Mouse (Mus musculus): ENCODE measurements around the gene Anxa6.

The Anxa6 gene

GRCm38 (mm10) chr11:55031211-55031990 lies 1.8 kb downstream of the Anxa6 start:
- in situ Hi-C loops (cut with MboI), result no loop called here

GRCm38 (mm10) chr11:55028509-55028908 lies 4.7 kb downstream of the Anxa6 start:
- in situ Hi-C loops (cut with MboI), result no loop called here

DNA sequence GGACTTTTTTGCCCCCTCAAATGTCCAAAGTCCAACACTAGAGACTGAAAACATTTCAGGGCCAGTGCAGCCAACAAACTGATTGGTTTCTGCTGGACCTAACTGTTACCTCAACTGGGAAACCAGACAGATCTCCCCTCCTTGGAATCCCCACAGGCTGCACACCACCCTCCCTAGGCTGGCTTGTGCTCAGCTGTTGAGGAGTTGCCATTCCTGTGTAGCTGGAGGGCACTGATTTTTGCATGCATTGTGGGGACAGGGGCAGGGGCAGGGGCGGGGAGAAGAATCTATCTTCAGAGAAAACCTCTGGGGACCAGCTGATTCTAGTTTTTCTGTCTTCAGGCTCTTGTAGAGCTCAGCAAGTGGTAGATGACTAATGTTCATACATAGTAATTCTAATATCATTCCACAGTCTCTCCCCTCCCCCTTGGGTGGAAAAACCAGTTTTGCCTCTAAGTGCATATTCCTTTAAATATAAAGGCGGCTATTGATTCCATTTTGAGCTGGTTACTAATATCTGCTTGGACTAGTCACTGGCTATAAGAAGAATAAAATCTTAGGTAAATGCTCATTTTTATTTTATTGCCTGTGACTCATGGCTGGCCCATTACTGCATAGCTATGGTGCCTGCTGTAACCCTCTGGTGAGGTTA lies 5.9 kb downstream of the Anxa6 start:
- in situ Hi-C loops (cut with MboI), result no loop called here

- in situ Hi-C loops (cut with MboI), result no loop called here
Observed at GRCm38 (mm10) chr11:55025896-55026295, 7.3 kb downstream of the Anxa6 start.

GRCm38 (mm10) chr11:55023583-55023982 lies 9.7 kb downstream of the Anxa6 start:
- in situ Hi-C loops (cut with MboI), result no loop called here

GRCm38 (mm10) chr11:55023049-55023564 lies 10.1 kb downstream of the Anxa6 start:
- in situ Hi-C loops (cut with MboI), result no loop called here

DNA sequence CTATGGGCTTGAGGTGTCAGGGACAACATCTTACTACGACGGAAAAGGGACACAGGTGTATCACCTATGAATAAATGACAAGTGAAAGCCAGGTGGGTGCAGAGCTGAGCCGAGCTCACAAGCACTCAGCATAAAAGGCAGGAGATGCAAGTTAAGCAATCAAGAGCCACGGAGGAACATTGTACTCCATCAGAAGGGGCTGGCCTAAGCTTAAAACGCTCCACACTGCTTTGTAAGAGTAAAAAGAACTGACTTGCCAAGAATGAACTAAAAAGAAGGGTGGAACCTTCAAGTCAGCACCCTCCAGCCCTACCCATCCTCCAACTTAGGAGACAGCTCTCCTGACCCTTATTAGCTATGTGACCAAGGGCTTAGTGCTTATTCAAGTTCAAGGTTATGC lies 10.7 kb downstream of the Anxa6 start:
- in situ Hi-C loops (cut with MboI), result no loop called here

DNA sequence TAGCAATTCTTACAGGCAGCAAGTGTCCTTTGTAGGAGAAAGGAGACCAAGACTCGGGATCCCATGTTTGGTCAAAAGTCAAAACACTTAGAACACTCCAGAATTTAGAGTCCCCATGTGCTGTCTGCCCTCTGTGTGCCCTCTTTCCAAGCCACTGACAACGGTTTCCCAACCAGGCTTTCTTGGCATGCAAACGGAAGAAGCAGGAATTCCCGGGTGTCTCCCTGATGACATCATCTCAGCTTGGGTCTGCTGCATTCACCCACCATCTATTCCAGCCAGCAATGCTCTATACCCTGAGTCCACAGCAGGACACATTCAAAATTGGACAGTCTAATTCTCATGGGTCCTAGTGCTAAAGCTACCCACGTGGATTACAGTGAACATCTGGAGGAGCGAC lies 11.4 kb downstream of the Anxa6 start:
- in situ Hi-C loops (cut with MboI), result no loop called here

DNA sequence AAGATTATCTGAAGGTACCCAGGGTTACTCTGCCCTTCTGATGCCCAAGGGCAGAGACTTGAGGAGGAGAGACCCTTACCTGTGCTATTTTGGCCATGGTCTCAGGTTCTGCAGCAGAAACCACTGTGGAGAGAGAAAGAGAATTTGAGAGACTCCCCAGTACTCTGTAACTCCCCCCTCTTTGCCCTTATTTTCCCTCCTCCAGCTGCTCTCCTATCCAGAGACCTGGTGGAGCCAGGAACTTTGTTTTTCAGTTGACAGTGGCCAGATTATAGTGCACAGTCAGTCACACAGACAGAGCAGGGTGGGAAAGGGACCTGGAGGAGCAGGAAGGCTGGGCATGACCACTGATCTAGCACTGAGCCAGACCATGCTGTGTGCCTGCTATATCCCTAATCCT lies 11.8 kb downstream of the Anxa6 start:
- in situ Hi-C loops (cut with MboI), result no loop called here

DNA sequence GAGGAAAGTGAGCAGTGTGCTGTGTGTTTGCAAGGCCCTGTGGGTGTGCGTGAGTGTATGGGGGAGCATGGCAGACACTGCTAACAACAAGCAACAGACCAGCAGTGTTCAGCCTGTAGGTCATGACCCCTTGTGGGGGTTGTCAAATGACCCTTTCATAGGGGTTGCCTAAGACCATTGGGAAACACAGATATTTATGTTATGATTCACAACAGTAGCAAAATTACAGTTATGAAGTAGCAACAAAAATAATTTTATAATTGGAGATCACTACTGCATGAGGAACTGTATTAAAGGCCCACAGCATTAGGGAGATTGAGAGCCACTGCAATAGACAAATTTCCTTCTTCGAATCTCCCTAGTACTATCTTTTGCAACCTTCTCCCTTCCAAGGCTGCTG lies 13.5 kb downstream of the Anxa6 start:
- in situ Hi-C loops (cut with MboI), result no loop called here

- in situ Hi-C loops (cut with MboI), result no loop called here
Observed at GRCm38 (mm10) chr11:55018034-55018433, 15.2 kb downstream of the Anxa6 start.

- in situ Hi-C loops (cut with MboI), result no loop called here
Observed at GRCm38 (mm10) chr11:55017201-55017600, 16.0 kb downstream of the Anxa6 start.

- in situ Hi-C loops (cut with MboI), result no loop called here
Observed at GRCm38 (mm10) chr11:55016758-55017157, 16.5 kb downstream of the Anxa6 start.

- in situ Hi-C loops (cut with MboI), result no loop called here
Observed at GRCm38 (mm10) chr11:55015831-55016241, 17.4 kb downstream of the Anxa6 start.

DNA sequence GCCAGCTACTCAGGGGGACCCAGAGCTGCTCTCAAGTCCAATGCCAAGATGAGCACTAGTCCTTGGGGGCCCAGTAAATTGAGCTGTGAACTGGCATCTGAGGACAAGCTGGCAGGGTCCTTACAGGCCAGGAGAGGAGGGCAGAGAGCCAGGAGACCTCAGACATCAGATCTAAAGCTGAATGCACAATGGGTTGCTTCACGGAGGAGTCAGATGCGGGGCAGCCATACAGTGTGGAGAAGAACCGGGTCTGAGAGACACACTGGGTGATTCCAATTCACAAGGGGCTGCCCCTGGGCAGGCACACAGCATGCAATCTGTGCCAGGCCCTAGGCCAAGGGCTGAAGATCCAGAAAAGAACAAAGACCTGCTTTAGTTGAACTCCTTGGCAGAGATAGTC lies 18.0 kb downstream of the Anxa6 start:
- in situ Hi-C loops (cut with MboI), result no loop called here

GRCm38 (mm10) chr11:55013802-55014201 lies 19.4 kb downstream of the Anxa6 start:
- in situ Hi-C loops (cut with MboI), result no loop called here

DNA sequence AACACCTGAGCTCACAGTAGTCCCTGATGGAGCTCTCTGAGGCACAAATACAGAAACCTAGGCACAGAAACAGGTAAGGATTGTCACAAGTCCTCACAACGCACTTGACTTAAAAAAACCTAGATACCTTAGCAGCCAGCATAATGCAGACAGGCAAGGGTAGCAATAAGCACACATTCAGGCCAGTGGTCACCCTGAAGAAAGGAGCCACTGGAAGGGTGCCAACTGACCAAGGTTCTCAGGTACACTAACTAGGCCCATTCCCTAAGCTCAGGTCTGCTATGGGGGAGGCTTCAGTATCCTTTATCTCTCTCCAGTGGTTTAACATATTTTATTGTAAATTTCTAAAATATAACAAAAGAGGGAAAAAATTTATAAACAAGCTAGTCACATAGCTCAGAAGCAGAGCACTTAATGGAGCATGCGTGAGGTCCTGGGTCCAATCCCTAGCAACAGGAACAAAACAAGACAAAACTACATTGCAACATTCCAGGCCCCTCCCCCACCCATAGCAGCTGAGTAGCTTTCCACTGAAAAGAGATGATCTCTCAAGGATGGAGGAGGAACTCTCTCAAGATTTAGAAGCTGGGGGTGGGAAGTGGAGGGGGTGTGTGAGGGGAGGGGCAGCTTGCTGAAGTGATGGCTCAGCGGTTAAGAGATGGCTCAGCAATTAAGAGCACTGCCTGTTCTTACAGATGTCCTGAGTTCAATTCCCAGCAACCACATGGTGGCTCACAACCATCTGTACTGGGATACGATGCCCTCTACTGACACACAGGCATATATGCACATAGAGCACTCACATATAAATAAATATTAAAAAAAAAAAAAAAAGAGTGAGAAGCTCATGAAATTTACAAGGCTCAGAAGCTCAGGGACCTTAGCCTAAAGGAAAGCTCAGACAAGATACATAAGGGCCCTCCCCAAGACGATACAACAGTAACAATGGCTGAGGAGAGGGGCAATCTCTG lies 20.4 kb downstream of the Anxa6 start:
- in situ Hi-C loops (cut with MboI), result no loop called here

DNA sequence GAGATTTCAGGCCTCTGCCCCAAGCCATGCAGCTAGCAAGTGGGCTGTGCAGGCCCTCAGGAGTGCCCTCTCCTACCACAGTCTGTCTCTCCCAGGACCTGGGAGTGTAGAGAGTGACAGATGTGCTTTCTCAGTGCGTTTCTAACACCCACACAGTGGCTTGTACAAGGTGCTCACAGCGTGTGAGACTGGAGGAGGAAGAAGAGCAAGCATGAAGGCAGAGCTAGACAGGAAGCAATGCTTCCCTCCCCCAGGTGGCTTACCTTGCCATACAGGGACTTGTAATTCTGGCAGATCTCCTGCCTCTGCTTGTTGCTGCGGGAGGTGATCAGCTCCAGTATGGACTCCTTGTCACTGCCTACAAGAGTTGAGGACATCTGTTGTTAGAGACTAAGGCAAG lies 21.8 kb downstream of the Anxa6 start:
- in situ Hi-C loops (cut with MboI), result no loop called here

DNA sequence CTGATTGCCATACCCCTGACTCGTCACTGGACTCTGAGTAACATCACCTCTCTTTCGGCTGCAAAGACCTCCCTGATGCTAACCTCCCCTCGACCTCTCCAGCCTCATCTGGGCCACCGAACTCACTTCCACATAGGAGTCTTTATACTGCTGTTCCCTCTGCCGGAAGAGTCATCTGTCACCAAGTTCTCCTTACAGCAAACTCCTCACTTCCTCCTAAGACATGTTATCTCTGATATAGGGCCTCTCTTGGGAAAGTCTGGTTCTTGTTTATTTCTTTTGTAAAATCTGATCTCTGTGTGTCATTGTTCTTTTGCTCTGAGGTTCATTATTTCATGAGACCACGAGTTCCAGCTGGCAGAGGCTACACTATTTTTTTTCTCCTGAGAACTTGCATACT lies 25.0 kb downstream of the Anxa6 start:
- in situ Hi-C loops (cut with MboI), result no loop called here

GRCm38 (mm10) chr11:55005684-55006083 lies 27.6 kb downstream of the Anxa6 start:
- in situ Hi-C loops (cut with MboI), result no loop called here

GRCm38 (mm10) chr11:55004970-55005502 lies 28.2 kb downstream of the Anxa6 start:
- in situ Hi-C loops (cut with MboI), result loop anchor here (5.0 kb wide), 1 partner anchor 37 kb away; no protein-coding TSS in a partner anchor

DNA sequence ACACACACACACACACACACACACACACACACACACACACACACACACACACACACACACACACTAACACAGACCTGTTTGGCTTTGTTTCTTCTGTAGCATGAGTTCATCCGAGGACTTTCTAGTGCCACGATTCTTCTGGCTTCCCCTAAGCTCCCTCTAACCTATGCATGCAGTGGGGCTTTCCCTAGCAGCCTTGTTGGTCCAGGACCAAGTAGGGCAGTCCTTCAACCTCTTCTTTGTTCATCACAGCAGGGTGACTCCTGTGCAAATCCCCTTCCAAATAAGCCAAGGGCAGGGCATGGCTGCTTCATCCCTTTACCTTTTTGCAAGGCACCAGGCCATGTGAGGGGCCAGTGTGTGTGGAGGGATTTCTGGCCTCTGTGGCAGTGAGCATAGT lies 34.5 kb downstream of the Anxa6 start:
- in situ Hi-C loops (cut with MboI), result no loop called here

Data from mature B cell (primary cell).